Mouse (Mus musculus) layer of hippocampus, postnatal 14 days (tissue): Measurements from ENCODE around the gene Fam81a. TPM values are rescaled to one million over a fixed set of nuclear protein-coding genes. Genes with fewer than 3 reads are reported as not detected.

Source experiments
- DNase-seq, 2 experiments: peaks; one replicate each; pipeline ENCODE4 v3.0.0; 2021 to 2022; ENCODE audit warnings: low spot score in 2 of 2, mixed read lengths in 1 of 2
- total RNA-seq, 2 experiments: library from RNA; stranded (reverse); gene quantifications; 2 replicates each; pipeline ENCODE4 v1.2.3; 2021

The Fam81a gene
- total RNA-seq, 2 experiments from 2014 or later: 102 to 104 TPM

DNA sequence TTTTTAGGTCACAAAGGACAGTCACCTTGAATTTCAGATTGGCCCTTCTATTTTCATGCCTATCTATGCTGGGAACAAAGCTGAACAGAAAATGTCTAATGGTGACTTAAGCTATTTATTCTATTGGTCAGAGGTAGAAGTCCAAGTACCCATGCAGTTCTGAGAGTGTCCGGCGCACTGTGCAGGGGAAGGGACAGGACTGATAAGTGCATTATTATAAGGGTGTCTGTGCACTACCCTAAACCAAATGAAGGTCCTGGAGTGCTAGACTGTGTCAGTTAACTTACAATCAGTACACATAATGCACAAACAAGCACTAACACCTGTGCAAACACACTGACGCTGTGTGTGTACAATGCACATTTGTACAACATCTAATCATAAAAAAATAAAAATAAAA is 74.9 kb downstream of the Fam81a start:
- DNase-seq: no peak

DNA sequence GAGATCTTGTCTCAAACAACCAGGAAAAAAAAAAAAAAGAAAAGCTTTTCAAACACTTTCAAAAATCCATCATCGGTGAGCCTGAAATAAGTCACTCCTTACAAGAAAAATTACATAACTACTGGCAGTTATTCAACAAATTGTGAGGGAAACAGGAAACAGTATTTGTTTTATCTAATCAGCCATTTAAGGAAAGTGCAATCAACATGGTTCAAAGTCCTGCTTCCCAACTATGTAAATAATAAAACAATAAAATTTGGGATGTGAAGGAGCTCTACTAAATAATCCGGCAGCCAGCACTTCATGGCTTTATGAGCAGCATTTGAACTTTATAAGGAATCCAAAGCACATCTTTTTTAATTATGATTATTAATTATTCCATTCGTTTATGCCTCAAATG is 80.3 kb downstream of the Fam81a start:
- no peak for DNase-seq

DNA sequence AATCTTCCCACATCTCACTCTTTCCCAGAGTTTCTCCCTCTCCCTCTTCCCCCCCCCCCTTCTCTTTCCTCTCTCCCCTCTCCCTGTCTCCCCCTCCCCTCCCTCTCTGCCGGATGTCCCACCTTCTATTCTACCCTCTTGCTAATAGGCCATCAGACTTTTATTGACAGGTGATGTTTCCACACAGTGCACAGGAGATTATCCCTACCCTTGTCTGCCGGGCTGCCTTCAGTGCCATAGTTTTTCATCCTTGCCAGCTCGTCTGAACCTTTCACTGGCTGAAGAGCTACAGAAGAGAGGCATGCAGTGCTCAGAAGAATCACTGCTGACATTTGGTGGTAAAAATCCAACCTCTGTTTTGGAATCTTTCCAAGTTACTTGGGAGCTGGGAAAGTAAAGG is 88.9 kb downstream of the Fam81a start:
- no peak for DNase-seq

DNA sequence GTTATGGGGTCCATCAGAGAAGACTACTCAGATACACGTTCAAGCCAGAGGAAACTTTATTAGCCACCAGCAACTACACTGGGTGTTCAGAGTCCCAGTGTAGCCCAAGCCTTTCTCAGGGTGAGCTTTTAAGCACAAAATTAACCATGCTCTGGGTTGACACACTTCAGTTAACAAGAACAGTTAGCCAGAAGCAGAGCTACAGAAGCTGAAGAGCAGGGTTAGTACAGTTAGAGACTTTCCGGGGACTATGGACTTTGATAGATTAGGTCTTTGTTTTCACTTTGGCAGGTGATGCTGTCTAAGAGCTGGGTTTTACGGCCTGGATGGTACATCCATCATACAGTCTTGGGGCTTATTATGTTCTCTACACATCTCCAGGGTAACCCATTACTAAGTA is 89.6 kb downstream of the Fam81a start:
- no peak for DNase-seq

DNA sequence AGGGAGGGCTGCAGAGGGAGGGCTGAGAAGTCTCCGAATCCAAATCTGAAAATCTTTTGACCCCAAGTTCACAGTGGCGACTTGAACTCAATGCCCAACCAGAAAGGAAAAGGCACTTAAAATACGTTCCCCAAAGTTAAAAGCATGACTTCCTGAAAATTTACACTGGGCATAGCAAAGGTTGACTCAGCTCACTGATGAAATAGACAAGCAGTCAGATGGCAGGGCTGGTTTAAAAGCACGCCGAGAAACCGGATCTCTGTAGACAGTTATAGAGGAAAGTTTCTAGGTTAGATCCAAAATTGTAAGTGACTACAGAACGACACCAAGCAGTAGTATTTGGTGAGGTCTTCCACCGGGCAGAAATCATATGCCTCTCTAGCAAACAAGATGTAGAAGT is 92.5 kb downstream of the Fam81a start:
- no peak for DNase-seq

DNA sequence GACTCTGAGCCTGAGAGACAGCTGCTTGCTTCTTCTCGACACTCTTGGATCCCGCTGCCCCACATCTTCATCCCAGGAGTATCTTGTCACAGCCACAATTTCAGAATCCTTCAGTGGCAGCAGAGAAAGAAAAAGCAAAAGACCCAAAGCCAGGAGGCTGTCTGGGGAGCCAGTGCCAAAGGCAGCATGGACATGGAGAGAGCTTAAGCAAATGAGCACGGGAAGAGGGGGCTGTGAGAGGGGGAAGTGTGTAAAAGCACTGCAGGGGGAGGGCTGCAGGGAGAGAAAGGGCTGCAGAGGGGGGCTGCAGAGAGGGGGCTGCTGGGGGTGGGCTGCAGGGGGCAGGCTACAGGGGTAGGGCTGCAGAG is 93.0 kb downstream of the Fam81a start:
- DNase-seq: no peak

DNA sequence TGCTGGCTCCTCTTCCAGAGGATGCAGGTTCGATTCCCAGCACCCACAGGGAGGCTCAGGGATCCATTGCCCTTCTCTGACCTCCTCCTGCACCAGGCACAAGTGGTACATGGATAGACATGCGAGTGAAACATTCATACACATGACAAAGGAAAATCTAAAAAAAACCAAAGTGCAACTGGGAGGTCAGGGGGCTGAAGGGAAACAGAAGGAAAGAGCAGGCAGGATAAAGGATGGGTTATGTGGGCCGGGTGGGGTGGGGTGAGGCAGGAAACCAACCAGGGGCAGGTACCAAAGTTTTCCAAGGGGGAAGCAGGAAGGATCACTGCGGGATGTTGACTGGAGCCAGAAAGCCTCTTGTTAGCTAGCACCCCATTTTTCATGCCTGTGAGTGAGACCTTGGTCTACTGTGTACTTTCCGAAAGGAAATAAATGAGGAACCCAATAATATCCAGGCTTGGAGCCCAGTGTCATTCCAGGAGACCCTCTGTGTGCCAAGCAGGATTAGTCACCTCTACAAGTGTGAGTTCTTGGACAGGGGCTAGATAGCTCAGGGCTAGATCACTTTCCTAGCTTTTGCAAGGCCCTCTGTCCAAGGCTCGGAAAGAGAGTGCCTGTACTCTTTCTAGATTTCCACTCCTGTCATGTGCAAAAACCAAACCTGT is 93.5 kb downstream of the Fam81a start:
- no peak for DNase-seq

DNA sequence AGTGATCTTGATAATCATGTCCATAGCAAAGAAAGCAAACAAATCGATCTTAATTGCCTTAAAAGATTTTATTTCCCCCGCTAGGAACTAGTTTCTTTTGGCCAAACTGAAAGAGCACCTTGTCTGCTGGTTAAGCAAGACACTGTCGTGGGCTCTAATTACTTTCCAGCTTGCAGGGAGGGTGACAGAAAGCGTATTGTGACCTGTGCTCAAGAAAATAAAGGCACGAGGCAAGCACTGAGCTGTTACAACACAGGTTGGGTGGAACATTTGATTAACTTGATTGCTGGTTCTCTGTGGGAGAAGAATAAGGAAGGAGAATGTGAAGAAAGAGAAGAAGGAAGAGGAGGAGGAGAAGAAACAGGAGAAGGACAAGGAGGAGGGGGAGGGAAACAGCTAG is 94.1 kb downstream of the Fam81a start:
- no peak for DNase-seq

DNA sequence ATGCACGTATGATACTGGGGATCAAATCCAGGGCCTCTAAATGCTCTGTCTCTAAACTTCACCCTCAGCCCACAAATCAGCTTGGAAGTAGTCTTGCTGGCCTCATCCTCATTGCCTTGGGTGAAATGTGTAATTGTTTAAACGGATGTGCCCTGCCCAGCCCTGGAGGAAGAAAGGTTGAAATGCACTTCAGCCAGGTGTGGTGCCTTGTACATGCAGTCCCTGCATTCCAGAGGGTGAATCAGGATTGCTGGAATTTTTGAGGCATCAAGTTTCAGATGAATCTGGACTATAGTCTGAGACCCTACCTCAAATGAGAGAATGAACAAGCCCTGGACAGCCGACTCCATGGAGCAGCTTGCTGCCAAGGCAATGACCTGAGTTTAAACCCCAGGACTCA is 94.5 kb downstream of the Fam81a start:
- no peak for DNase-seq

DNA sequence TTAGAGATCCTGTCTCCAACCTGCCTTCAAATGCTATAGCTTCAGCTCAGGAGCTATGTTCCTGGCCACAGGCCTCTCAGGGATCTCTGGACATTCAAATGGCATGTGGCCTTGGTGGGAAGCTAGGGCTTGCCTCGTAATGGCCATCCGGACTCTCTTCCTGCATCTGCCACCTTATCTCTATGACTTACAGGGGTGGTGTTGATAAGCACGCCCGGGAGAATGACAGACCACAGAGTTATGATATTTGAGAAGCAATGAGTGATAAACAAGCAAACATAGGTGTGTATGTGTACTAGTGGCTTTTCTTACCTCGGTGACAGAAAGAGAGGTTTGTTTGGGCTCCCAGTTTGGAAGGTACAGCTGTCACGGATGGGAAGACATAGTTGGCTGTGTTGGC is 96.1 kb downstream of the Fam81a start:
- DNase-seq: no peak

DNA sequence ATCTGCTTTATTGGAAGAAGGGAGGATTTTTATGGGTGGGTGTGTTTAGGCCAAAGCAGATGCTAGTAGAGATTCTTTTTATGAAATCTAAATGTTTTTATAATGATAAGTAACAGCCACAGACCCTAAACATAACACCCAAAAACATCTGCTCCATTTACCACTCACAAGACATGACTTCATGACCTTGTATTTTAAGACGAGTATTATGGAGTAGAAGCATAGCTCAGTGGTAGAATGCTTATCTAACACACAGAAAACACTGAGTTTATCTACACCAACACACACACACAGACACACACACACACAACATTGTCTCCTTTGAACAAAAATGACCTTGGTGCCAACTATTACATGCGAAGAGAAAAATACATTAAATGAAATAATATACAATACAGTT is 97.5 kb downstream of the Fam81a start:
- DNase-seq: no peak

DNA sequence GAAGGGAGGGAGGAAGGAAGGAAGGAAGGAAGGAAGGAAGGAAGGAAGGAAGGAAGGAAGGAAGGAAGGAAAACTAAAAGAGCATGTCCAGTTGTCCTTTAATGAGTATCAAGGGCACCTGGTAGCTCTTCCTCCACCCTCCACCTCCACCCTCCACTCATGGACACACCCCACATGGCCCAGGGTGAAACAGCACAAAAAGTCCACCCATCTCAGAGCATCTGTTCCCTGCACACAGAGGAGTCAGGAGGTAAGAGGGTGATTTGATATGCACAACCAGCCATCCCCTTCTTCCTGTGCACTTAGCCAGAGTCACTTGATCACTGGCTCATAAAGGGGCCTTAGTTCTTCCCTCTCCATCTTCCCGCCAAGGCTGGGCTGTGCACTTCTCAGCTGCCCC is 99.4 kb downstream of the Fam81a start:
- DNase-seq: no peak

DNA sequence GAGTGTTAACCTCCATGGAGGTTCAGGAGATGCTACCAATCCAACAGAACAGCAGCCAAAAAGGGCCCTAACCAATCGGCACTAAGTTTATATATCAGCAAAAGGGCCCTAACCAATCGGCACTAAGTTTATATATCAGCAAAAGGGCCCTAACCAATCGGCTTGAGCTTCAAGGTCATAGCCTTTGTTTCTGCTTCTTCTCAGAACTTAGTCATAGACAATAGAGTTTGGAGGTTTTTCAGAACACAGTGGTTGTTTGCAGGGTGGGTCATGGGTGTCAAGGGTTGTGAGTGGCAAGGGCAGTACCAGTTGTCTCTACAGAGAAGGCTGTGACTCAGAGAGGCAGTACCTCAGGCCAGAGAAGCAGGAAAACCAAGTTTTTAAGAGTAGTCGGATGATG is 100.2 kb downstream of the Fam81a start:
- DNase-seq: no peak

DNA sequence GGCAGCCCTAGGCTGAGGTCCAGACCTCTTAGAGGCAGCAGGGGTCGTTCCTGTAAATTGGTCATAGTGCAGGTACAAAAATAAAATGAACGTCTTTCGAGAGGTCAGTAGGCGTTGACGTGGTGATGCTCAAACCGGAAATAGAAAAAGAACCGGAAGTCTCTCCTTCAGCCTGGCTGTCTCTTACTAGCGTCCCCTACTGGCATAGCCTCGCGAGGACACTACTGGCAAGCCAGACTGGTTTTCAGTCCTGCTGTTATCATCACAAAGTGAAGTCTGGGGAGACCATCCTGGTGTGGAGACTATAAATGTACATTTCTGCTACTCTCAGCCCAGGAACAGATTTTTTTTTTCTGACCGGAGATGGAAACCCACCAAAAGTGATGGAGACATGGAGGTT is 101.8 kb downstream of the Fam81a start:
- no peak for DNase-seq

DNA sequence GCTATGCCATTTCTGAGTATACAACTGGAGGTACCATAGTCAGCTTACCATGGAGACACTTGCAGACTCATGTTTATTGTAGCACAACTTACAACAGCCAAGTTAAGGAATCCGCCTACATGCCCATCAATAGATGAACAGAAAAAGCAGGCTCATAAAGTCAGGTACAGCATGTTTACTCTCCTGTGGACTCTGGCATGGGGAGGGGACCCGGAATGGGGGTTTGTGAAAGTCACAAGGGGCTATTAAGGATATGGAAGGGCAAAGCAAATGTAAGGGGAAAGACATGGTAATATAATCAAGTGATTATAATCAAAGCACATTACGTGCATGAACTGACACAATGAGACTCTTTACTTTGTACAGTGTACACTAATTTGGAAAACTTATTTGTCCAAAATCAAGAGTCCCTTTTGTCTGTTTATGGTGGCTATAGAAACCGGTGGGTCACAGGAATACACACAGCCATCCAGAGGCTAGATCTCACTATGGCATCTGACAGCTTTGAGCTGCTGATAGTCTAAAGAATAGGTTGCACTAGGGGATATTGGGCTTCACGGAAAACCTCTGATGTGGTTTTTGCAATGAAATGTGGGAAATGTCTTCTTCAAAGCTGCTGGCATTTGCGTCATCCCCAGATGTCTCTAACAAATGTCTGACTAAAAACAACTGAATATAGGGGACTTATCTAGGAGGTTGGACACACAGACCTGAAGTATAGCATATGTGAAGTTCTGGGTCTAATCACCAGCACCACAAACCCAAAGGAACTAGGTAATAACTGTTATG is 102.6 kb downstream of the Fam81a start:
- DNase-seq: no peak

Other genes with a start within 250 kb of the Fam81a start
- 10 to 100 TPM; 31.9 to 43.6 TPM for gene Bnip2, start 153.1 kb downstream of the Fam81a start, total RNA-seq
- gene Gtf2a2, start 130.0 kb downstream of the Fam81a start, total RNA-seq: 10 to 100 TPM; 63.3 to 65.0 TPM
- not detected for gene Gcnt3, start 104.5 kb downstream of the Fam81a start, total RNA-seq
- 10 to 100 TPM in 1 of 2 experiments, 1 to 10 TPM in 1; 9.5 to 11.1 TPM for gene Myo1e, start 64.8 kb upstream of the Fam81a start, total RNA-seq